Mouse (Mus musculus) hematopoietic stem cell, adult 5-6 weeks (primary cell): ENCODE results near the gene Txnrd2. TPM values are rescaled to one million over a fixed set of nuclear protein-coding genes. Genes with fewer than 3 reads are reported as not detected.

Experiments
- ATAC-seq, 2 experiments: fragments of 125-278 bp in 1 of 2; replicated peaks in 1 of 2; 2 replicates each; pipeline ENCODE4 v1.8.0; 2016 to 2017; ENCODE audit warnings: inconsistent platforms in 2 of 2, mild to moderate bottlenecking in 2 of 2, moderate number of reproducible peaks in 2 of 2, low read depth in 1 of 2, moderate TSS enrichment in 1 of 2; ENCODE audit not compliant: low FRiP score in 2 of 2, poor library complexity in 2 of 2, severe bottlenecking in 2 of 2, insufficient read depth in 1 of 2, low TSS enrichment in 1 of 2
- total RNA-seq: library from RNA; stranded (forward); fragments of 172-1452, 232-1000 nt; gene quantifications from 2 replicates; pipeline ENCODE4 v1.2.3, GENCODE M21; 2017

Gene Txnrd2
- total RNA-seq, 1 experiment from 2014 or later, result 16.3 TPM

DNA sequence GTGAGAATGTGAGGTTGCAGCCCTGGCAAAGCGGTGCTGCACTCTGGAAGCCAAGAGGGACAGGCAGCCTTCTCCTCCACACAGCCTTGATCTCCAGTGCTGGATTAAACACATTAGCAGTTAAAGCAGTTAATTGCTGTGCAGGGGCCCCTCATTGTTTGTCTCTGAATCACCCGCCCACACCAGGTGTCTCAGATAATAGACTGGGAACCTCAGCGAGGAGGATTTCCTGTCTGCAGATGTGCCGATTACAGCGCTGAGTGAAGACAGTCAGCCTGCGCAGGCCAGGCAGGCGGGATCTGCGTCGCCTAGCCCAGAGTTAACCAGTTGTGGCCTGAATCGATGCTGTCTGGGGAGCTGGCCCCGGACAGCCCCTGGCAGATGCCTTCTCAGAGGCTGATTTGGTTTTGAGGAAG is 33.8 kb downstream of the Txnrd2 start:
- peak; percentile 48 to 56; a peak in 2 of 4 replicates for ATAC-seq

DNA sequence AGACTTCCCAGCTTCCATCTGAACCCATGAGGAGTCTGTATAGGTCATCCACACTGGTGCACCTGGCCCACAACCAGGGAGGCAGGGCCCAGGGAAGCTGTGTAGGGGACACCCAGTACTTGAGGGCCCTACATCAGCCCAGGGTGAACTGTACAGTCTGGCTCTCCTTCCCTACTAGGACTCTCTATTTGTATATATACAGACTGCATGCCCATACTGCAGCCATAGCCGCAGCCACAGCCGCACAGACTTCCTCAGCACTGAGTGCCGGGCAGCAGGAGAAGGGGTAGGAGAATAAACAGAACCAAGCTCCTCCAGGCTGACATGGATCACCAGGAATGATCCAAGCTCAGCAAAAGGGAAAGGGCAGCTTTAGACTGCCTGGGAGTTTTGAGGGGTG is 34.6 kb downstream of the Txnrd2 start:
- ATAC-seq, result no peak

DNA sequence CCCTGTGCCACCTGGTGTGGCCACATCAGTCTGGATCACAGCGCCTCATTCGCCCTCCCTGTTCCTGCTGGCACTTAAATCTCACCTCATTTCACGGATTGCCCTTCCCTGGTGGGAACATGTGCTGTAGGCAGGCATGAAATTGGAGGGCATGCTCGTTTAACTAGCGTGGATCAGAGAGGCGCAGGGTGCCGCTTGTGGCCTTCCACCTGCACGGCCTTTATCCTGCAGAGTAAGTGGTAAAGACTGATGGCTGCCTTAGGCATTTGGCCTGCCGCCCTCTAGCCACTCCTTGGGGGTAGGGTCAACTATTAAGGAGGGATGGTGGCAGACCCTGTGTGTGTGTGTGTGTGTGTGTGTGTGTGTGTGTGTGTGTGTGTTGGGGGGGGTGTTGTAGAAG is 35.8 kb downstream of the Txnrd2 start:
- ATAC-seq, result no peak

DNA sequence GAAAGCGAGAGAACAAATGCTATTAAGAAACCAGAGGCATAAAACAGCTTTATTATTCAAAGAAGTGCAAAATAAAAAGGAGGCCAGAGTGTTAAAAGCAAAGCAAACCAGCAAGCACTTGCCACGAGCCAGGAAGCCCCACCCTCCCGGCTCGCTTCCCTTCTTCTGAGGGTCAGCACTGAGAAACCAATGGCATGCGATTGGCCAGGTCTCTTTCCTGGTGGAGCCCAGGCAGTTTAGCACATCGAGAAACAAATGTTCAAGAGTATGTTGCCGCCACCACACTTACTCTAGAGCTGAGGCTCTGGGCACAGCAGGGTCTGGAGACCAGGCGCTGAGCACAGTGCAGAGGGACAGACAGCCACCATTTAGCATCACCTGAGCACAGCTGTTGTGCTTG is 36.4 kb downstream of the Txnrd2 start:
- ATAC-seq, result no peak

DNA sequence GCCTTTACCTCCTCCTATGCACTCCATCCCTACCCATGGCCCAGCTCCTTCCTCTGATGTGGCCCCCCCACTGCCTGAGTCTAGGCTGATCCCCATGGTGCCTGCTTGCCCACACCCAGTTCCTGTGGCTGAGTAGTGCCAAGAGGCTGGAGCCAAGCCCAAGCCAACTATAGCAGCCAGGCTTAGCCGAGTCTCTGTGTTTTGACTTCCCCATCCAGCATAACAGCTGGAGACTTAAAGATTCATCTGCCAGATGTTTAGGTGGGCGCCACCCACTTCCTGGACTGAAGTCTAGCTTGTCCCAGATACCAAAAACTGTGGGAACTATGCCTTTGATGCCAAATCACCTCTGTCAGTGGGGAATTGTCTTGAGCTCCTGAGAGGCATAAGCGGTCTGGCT is 38.1 kb downstream of the Txnrd2 start:
- peak; percentile 33 to 54; a peak in 2 of 4 replicates for ATAC-seq

DNA sequence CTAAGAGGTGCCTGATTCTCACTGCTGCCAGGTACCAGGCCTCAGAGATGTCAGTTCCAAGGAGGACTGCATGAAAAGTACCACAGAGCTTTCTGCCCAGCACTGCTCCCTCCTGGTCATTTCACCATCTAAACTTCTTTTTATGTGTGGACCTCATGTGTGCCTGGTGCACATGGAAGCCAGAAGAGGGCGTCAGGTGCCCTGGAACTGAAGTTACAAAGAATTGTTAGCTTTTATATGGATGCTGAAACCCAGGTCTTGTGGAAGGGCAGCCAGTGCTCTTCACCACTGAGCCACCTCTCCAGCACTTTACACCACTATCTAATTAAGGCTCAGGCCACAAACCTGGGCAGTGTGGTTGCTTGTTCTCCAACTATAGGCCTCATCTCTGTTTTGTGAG is 44.6 kb downstream of the Txnrd2 start:
- ATAC-seq, result no peak

DNA sequence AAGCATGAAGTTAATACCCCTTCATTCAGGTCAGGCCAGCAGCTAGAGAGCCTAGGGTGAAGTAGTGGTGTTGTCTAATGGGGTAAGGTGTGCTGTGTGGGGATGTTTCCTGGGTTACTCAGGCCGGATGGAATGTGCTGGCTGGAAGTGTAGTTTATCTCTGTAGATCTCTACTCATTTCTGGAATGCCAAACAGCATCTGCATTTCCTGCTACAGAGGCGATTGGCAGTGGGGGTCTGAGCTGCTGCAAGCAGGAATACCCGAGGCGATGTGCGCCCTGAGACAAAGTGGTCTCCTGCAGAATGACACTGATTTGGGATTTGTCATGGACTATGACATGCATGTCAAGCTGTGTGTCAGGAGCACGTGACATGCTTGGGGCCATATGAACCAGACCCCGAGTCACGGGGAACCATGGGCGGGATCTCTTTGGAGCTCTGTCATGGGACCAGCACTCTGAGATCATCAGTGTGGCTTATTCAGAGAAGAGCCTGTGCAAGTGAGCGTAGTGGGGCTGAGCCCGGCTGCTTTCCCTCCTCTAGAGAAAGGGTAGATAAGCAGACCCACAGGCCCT is 45.3 kb downstream of the Txnrd2 start:
- ATAC-seq, result no peak

DNA sequence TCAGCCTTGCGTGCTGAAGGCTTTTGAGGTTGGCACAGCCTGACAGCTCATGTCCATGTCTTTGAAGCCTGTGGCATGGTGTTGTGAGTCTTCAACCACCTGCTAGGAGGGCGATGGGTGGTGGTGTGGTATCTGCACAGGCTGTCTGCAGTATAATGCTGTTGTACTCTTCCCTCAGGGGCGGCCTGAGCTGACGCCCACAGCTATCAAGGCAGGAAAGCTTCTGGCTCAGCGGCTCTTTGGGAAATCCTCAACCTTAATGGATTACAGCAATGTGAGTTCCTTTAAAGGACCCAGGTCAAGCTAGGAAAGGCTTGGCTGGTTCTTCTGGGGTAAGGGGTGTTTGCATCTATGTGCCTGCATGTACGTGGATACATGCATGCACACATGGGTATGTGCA is 45.8 kb downstream of the Txnrd2 start:
- no peak for ATAC-seq

DNA sequence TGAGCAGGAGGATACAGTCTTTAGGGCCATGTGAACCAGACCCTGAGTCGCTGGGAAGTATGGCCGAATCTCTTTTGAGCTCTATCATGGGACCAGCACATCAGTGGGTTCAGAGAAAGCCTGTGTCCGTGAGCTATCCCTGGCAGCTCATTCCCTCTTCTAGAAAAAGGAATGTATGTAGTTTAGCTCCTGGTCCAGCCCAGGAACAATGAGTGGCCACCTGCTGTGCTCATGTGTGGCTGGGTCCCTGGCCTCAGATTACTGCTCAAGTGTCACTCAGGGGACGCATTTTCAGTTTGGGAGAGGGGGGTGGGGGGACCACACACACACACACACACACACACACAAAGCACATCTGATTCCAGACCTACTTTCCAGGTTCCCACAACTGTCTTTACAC is 46.2 kb downstream of the Txnrd2 start:
- no peak for ATAC-seq

DNA sequence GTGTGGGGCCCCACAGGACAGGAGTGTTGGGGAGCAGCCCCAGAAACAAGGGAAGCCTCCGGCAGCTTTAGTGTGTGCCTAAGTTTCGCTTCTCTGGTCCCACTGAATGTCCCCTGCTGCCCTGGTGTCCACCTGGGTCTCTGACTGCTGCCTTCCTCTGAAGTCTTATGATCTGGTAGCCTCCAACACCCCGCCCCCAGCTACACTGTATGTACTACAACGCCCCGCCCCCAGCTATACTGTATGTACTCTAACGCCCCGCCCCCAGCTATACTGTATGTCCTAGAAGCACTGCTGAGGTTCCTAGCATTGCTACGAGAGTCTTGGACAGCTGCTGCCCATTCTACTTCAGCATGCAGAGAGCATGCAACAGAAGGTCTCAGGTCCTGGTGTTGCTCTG is 46.8 kb downstream of the Txnrd2 start:
- ATAC-seq, result no peak

DNA sequence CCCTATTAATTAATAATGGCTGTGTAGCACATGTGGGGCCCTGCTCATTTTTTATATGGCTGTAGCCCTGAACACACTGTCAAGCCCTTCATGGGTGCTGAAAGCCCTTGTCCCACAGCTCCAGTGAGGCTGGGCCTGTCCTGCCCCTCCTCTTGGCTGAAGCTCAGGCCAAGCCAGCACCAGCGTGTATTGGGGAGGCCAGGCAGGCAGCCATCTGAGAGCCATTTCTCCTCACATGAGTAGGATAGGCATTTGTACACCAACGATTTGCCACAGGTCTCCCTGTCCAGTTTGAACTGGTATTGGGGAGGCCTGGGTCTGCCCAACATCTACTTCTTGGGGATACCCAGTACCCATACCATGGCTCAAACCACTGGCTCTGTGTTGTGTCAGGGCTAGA is 47.8 kb downstream of the Txnrd2 start:
- no peak for ATAC-seq

DNA sequence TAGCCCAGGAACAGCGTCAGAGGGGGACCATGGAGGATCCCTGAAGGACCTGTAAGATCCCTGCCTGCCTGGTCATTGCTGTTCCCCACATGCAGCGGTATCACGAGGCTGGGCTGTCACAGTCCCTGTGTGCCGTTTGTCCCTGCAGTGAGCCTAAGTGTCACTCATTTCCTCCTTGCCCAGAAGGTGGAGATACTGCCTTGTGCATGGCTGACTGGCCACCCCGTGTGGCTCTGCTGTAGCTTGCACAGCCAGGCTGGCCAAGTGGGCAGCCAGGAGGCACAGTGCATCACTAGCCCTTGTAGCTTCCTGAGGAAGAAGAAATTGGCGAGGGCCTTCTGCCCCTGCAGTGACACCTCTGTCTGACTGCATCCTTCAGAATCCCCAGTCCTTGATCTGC is 51.8 kb downstream of the Txnrd2 start:
- no peak for ATAC-seq

DNA sequence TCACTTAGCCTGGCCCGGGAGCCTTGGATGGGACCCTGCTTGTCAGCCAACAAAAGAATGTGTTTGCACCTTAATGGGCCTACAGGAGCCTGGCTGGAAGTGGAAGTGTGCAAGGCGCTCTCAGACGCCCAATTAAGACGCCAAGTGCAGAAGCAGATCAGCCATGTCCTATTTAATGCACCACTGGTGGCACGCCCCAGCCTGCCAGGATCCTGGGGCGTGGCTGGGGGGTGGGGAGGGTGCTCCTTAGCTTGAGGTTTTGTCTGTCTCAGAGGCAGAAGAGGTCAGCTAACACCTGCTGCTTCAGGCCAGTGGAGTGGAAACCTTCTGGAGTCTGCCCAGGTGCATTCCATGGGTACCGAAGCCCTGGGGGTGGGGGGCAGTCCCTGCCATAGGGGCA is 53.5 kb downstream of the Txnrd2 start:
- no peak for ATAC-seq

DNA sequence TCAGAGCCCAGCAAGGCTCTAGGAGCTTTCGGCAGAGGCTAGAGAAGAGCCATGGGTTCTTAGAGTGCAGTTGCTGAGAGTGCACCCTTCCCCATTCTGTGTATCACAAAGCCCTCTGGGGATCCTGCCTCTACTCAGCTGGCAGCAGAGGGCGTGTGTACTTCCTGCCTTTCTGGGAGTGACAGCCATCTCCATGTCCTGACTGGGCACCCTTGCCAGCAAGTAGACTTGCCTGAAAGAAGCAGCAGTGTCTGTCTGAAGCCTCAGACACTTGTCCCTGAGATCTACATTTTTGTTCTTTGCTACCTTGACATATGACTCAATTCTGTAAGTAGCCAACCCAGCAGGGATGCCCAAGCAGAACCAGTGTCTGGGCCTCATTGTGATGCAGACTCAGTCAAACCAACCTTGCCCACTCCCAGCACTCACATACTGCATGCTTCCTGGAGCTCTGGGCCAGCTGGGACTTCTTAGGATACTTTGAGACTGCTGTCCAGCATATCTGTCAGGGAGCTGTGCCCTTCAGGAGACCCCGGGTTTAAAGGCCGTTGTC is 54.8 kb downstream of the Txnrd2 start:
- no peak for ATAC-seq

DNA sequence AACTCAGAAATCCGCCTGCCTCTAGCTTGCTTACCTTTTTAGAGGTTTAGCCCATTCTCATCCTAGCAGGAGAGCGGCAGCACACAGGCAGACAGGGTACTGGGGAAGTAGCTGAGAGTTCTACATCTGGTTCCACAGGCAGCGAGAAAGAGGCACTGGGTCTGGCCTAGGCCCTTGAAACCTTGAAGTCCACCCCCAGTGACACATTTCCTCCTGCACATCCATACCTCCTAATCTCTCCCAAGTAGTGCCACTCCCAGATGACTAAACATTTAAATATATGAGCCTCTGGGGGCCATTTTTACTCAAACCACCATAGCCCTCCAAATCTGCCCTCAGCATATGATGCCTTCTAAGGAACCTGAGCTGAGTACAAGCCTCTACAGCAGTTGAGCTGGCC is 56.2 kb downstream of the Txnrd2 start:
- no peak for ATAC-seq

DNA sequence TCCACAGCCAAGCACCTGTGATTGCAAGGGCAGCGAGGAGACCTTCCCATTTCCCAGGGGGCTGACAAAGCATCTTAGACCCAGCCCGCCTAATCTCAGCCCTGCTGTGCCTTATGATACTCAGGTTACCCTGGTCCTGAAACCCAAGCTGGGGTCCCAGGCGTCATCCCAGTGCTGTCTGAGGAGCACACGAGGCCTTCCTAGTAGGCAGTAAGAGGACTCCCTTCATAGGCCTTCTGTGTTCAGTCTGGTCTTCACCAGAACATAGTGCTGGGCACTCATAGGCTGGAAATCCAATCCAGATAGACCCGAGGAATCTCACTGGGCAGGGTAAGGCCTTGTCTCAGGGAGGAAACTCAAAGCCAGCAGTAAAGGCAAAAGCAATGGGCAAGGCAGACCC is 57.7 kb downstream of the Txnrd2 start:
- ATAC-seq, result no peak

DNA sequence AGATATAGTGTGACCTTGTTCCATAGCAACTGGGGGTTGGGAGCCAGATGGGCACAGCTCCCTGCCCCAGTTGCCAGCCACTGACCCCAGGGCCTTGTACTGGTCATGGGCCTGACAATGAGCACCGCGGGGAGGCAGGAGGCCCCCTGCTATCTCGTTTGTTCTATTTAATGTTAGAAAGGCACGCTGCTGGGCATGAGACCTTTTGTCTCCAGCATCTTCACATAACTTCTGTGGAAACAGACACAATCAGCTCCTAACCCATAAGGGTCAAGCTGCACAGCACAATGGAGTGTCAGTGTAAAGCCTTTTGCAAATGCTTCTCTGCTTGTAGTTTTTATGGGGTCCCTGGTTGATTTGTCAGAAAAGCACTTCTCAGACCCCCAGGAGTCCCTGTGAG is 58.2 kb downstream of the Txnrd2 start:
- no peak for ATAC-seq

DNA sequence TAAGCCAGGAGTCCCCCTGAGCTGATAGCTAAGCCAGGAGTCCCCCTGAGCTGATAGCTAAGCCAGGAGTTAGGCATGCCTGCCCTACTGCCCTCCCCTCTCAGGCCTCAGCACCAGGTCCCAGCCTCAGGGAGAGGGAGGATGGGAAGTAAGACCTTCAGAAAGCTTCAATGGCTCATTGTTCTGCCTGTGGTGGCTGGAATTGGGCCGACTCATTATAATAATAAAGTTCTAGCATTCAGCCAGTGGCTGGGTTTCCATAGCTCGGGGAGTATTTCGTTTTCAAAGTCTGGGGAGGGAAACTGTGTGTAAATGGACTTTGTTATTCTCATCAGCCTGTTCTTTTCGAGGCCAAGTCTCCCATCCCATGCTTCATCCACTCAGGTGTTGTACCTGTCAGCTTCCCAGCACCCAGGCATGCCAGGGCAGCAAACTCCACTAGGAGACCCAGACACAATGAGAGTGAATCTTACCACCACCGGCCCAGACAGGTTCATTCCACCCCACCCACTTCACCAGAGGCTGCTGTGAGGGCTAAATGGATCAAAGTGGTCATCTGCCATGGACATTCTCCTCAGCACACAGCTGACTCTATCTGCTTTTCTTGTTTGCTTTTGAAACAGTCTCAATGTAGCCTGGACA is 58.7 kb downstream of the Txnrd2 start:
- no peak for ATAC-seq

DNA sequence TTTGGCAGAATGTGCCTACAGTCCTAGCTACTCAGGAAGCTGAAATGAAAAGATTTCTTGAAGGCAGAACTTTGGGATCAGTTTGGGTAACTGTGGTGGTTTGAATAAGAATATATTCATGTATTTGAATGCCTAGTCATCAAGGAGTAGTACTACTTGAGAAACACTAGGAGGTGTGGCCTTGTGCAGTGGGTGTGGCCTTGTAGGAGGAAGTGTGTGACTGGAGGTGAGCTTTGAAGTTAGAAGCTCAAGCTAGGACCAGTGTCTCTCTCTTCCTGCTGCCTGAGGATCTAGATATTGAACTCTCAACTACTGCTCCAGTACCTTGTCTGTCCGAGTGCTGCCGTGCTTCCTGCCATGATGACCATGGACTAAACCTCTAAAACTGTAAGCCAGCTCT is 59.9 kb downstream of the Txnrd2 start:
- ATAC-seq, result no peak
